Mouse (Mus musculus): Measurements from ENCODE around the gene Rspo1.

The Rspo1 gene

GRCm38 (mm10) chr4:125017431-125017830, 31.2 kb downstream of the Rspo1 start:
- in situ Hi-C loops (cut with MboI, MseI): no loop called here

- in situ Hi-C loops (cut with MboI, MseI): no loop called here
These were observed 34.7 kb downstream of the Rspo1 start for GRCm38 (mm10) chr4:125020780-125021538.

- in situ Hi-C loops (cut with MboI, MseI): loop anchor here (5.0 to 25.0 kb wide), 2 partner anchors 37 to 1568 kb away; partner anchors contain the start of genes Dnali1 and Snip1
These were observed 43.8 kb downstream of the Rspo1 start for GRCm38 (mm10) chr4:125029891-125030614.

- in situ Hi-C loops (cut with MboI, MseI): loop anchor here (5.0 to 25.0 kb wide), 2 partner anchors 33 to 1572 kb away; partner anchors contain the start of genes Dnali1 and Snip1
These were observed 48.1 kb downstream of the Rspo1 start for GRCm38 (mm10) chr4:125034341-125034740.

GRCm38 (mm10) chr4:125044454-125044853, 58.2 kb downstream of the Rspo1 start:
- in situ Hi-C loops (cut with MboI, MseI): loop anchor here (25.0 kb wide), 1 partner anchor 1582 kb away; no protein-coding TSS in a partner anchor

- in situ Hi-C loops (cut with MboI, MseI): no loop called here
These were observed 69.2 kb downstream of the Rspo1 start for GRCm38 (mm10) chr4:125055385-125055784.

GRCm38 (mm10) chr4:125056476-125056875, 70.2 kb downstream of the Rspo1 start:
- in situ Hi-C loops (cut with MboI, MseI): no loop called here

- in situ Hi-C loops (cut with MboI, MseI): no loop called here
These were observed 71.0 kb downstream of the Rspo1 start for GRCm38 (mm10) chr4:125057273-125057672.

GRCm38 (mm10) chr4:125058033-125058432, 71.8 kb downstream of the Rspo1 start:
- in situ Hi-C loops (cut with MboI, MseI): no loop called here

All from T-helper 2 cell (primary cell).